Mouse (Mus musculus) gastrocnemius, postnatal 14 days (tissue): ENCODE measurements at regions not wholly inside any gene's neighbourhood (a gene's known extent, or its start where the extent isn't known, plus 50 kb on each side); places are given as distances from the start of the nearest gene placed in this dataset.
A peak's percentile ranks its signal among the peaks of the same experiment; 100 is the strongest.

Source experiments
- DNase-seq: peaks from one replicate; pipeline ENCODE4 v3.0.0; 2021; ENCODE audit warnings: mixed read lengths
- intact Hi-C: fragments of 180-260 bp; cut with DNase I; formaldehyde crosslinking; loops from one replicate; pipeline ENCODE4 v1.15.1; 2025; ENCODE audit warnings: low total_unique reads

- intact Hi-C loops = no loop called here
- no peak for DNase-seq
Measured at GRCm38 (mm10) chr8:49946919-49947612, 1103.3 kb upstream of the Tenm3 start.

GRCm38 (mm10) chr8:49932124-49932523, 1088.4 kb upstream of the Tenm3 start:
- intact Hi-C loops = no loop called here
- DNase-seq = no peak

- DNase-seq = no peak
- intact Hi-C loops = no loop called here
Measured at GRCm38 (mm10) chr8:49926402-49927172, 1082.8 kb upstream of the Tenm3 start.

DNA sequence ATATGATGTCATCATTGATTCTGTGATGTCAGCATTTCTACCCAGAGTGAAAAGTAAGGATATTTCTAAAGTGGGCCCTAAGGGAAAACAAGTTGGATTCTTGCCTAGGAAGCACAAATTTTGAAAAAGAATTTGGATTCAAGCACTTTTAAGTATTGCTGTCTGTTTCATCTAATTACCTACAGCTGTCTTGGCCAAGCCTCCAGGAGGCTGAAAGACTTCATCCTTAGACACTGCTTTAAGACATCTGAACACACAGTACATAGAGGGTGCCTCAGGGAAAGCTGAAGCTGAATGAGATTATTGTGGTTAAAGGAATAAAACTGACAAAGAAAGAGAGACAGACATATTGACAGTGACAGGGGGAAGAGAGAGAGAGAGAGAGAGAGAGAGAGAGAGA, 1061.3 kb upstream of the Tenm3 start:
- intact Hi-C loops = no loop called here
- DNase-seq = no peak

GRCm38 (mm10) chr8:49902032-49902431, 1058.3 kb upstream of the Tenm3 start:
- intact Hi-C loops = no loop called here
- no peak for DNase-seq

- DNase-seq = peak; percentile 6
- intact Hi-C loops = no loop called here
Measured at GRCm38 (mm10) chr8:49901601-49902000, 1057.8 kb upstream of the Tenm3 start.
